23 mouse cellular contexts compared by ENCODE assay signal in genomic region chr8:78073821-78074220, GRCm38 (mm10).
DNase-seq lines count a peak whose midpoint lies in the region; ATAC-seq lines count a peak whose summit lies in the region.
"Had no signal": no experiment of that assay in that cellular context is flagged by ENCODE, and none has a peak within 500 bp of the region (broad histone marks: within the 10 kb centered on the region; RNA-seq: fewer than 3 reads in every experiment).

No protein-coding gene starts in this region.

- no peaks in the 10 kb centered on the region for H3K36me3 ChIP-seq in forebrain, embryonic 11.5 days (ENCODE audit: control insufficient read depth, insufficient read depth, low read length)
- H3K36me3 ChIP-seq in forebrain, embryonic 16.5 days (ENCODE audit: control insufficient read depth, insufficient read depth): no peaks in the 10 kb centered on the region
- no peaks in the 10 kb centered on the region for H3K36me3 ChIP-seq in liver, embryonic 12.5 days
- no peaks in the 10 kb centered on the region for H3K36me3 ChIP-seq in liver, embryonic 16.5 days (ENCODE audit: control insufficient read depth, insufficient read depth)
- no peaks in the 10 kb centered on the region for H3K36me3 ChIP-seq in kidney, embryonic 14.5 days (ENCODE audit: control insufficient read depth, insufficient read depth, low read length)
- H3K36me3 ChIP-seq: embryonic facial prominence, embryonic 12.5 days; heart, embryonic 12.5 days; hindbrain, embryonic 10.5 days had no signal

- no peak overlapping the region for H3K9ac ChIP-seq in forebrain, embryonic 11.5 days (ENCODE audit: low read length)
- no peak overlapping the region for H3K9ac ChIP-seq in forebrain, embryonic 16.5 days (replicated peaks; ENCODE audit: low read depth, low read length)
- H3K9ac ChIP-seq in liver, embryonic 12.5 days: no peak overlapping the region
- no peak overlapping the region for H3K9ac ChIP-seq in liver, embryonic 16.5 days (ENCODE audit: low read depth, low read length)
- H3K9ac ChIP-seq in kidney, embryonic 14.5 days (ENCODE audit: low read depth, low read length): no peak overlapping the region
- H3K9ac ChIP-seq: embryonic facial prominence, embryonic 12.5 days; forebrain, embryonic 13.5 days; heart, embryonic 12.5 days; hindbrain, embryonic 14.5 days had no signal

- H3K4me1 ChIP-seq in forebrain, embryonic 11.5 days (replicated peaks; ENCODE audit: control insufficient read depth, insufficient read depth, low read length): no peaks in the 10 kb centered on the region
- H3K4me1 ChIP-seq in forebrain, embryonic 16.5 days (replicated peaks; ENCODE audit: control insufficient read depth, insufficient read depth, low read length): 0 out of 2 replicates have a peak, but pooled peaks cover 3% of the 10 kb centered on the region
- H3K4me1 ChIP-seq in liver, embryonic 12.5 days: peaks cover 31% of the 10 kb centered on the region
- H3K4me1 ChIP-seq in liver, embryonic 16.5 days (ENCODE audit: control insufficient read depth, low read depth, low read length): no peaks in the 10 kb centered on the region; the same call in 1 of the 2 replicates
- H3K4me1 ChIP-seq in kidney, embryonic 14.5 days (ENCODE audit: control insufficient read depth, insufficient read depth, low read length): 0 out of 2 replicates have a peak, but pooled peaks cover 3% of the 10 kb centered on the region
- H3K4me1 ChIP-seq: forebrain, embryonic 13.5 days; hindbrain, embryonic 10.5 days had no signal

- no peak overlapping the region for H3K4me2 ChIP-seq in forebrain, embryonic 11.5 days (ENCODE audit: low read depth, low read length, severe bottlenecking)
- no peak overlapping the region for H3K4me2 ChIP-seq in forebrain, embryonic 16.5 days (ENCODE audit: low read length)
- H3K4me2 ChIP-seq in liver, embryonic 12.5 days: peak overlapping the region; percentile 21; the same call in 1 of the 2 replicates
- no peak overlapping the region for H3K4me2 ChIP-seq in liver, embryonic 16.5 days (ENCODE audit: low read depth, low read length)
- no peak overlapping the region for H3K4me2 ChIP-seq in kidney, embryonic 14.5 days (replicated peaks; ENCODE audit: low read depth, low read length)
- H3K4me2 ChIP-seq: embryonic facial prominence, embryonic 12.5 days; forebrain, embryonic 13.5 days; heart, embryonic 12.5 days; hindbrain, embryonic 14.5 days had no signal

- no peaks in the 10 kb centered on the region for H3K27me3 ChIP-seq in forebrain, embryonic 11.5 days (ENCODE audit: control insufficient read depth, insufficient read depth, low read length)
- no peaks in the 10 kb centered on the region for H3K27me3 ChIP-seq in forebrain, embryonic 16.5 days (replicated peaks; ENCODE audit: control insufficient read depth, insufficient read depth, low read length)
- H3K27me3 ChIP-seq in liver, embryonic 12.5 days (replicated peaks): peaks cover 3% of the 10 kb centered on the region; the same call in 1 of the 2 replicates
- no peaks in the 10 kb centered on the region for H3K27me3 ChIP-seq in liver, embryonic 16.5 days (ENCODE audit: control insufficient read depth, insufficient read depth, low read depth, low read length)
- no peaks in the 10 kb centered on the region for H3K27me3 ChIP-seq in kidney, embryonic 14.5 days (ENCODE audit: control insufficient read depth, insufficient read depth, low read length)
- H3K27me3 ChIP-seq: embryonic facial prominence, embryonic 12.5 days had no signal

- no peak for ATAC-seq in forebrain, embryonic 11.5 days (replicated peaks; ENCODE audit: low FRiP score)
- no peak for ATAC-seq in forebrain, embryonic 16.5 days
- ATAC-seq in liver, embryonic 12.5 days: peak; percentile 81
- ATAC-seq in liver, embryonic 16.5 days (ENCODE audit: low read depth): peak; percentile 51
- no peak for ATAC-seq in activated CD4-positive, CD25-positive, alpha-beta regulatory T cell, adult 4 months
- no peak for ATAC-seq in kidney, embryonic 14.5 days (ENCODE audit: low FRiP score, low TSS enrichment)
- ATAC-seq: CD4-positive, CD25-positive, alpha-beta regulatory T cell, adult 4 months; forebrain, embryonic 13.5 days; Patski had no signal

- no peak overlapping the region for H3K4me3 ChIP-seq in forebrain, embryonic 11.5 days (ENCODE audit: low read depth, low read length)
- H3K4me3 ChIP-seq in forebrain, embryonic 16.5 days (replicated peaks; ENCODE audit: low read length): no peak overlapping the region
- H3K4me3 ChIP-seq in liver, embryonic 12.5 days: no peak overlapping the region
- no peak overlapping the region for H3K4me3 ChIP-seq in liver, embryonic 16.5 days (ENCODE audit: low read depth, low read length)
- H3K4me3 ChIP-seq in kidney, embryonic 14.5 days (ENCODE audit: low read length): no peak overlapping the region
- H3K4me3 ChIP-seq: embryonic facial prominence, embryonic 12.5 days; forebrain, embryonic 13.5 days; gastrocnemius, adult 2 months; heart, embryonic 12.5 days; hindbrain, embryonic 10.5 days had no signal

- DNase-seq in forebrain, embryonic 11.5 days (ENCODE audit: low spot score): peak; percentile 26
- no peak for DNase-seq in testis, postnatal 14 days (ENCODE audit: low spot score)
- DNase-seq in kidney, postnatal 25 days: no peak
- DNase-seq: adrenal gland, adult 2 months; adrenal gland, postnatal 25 days; B cell, adult 2 months; cerebellum, adult 11 months; cerebellum, adult 9-10 months; cerebellum, postnatal 25 days; gastrocnemius, adult 2 months; gastrocnemius, postnatal 25 days had no signal

- H3K27ac ChIP-seq in forebrain, embryonic 11.5 days (ENCODE audit: low read depth, low read length): no peak overlapping the region
- no peak overlapping the region for H3K27ac ChIP-seq in forebrain, embryonic 16.5 days (ENCODE audit: low read length)
- H3K27ac ChIP-seq in liver, embryonic 12.5 days: no peak overlapping the region
- H3K27ac ChIP-seq in liver, embryonic 16.5 days (ENCODE audit: low read length): no peak overlapping the region
- no peak overlapping the region for H3K27ac ChIP-seq in kidney, embryonic 14.5 days (ENCODE audit: low read depth, low read length)
- H3K27ac ChIP-seq: embryonic facial prominence, embryonic 12.5 days; forebrain, embryonic 13.5 days; gastrocnemius, adult 2 months; hindbrain, embryonic 10.5 days; hindbrain, embryonic 14.5 days had no signal

- 82% methylated on average over 7 of the region's 7 CpGs for WGBS in forebrain, embryonic 11.5 days
- WGBS in forebrain, embryonic 16.5 days: 88% methylated on average over 7 of the region's 7 CpGs
- WGBS in liver, embryonic 12.5 days (ENCODE audit: insufficient replicate concordance): 20% methylated on average over 7 of the region's 7 CpGs
- 16% methylated on average over 7 of the region's 7 CpGs for WGBS in liver, embryonic 16.5 days (ENCODE audit: insufficient replicate concordance)
- WGBS in kidney, embryonic 14.5 days: 73% methylated on average over 7 of the region's 7 CpGs

- no peaks in the 10 kb centered on the region for H3K9me3 ChIP-seq in forebrain, embryonic 11.5 days (ENCODE audit: control insufficient read depth, low read length)
- no peaks in the 10 kb centered on the region for H3K9me3 ChIP-seq in forebrain, embryonic 16.5 days (ENCODE audit: control insufficient read depth, low read length)
- no peaks in the 10 kb centered on the region for H3K9me3 ChIP-seq in liver, embryonic 12.5 days (replicated peaks)
- no peaks in the 10 kb centered on the region for H3K9me3 ChIP-seq in liver, embryonic 16.5 days (replicated peaks; ENCODE audit: control insufficient read depth, low read length)
- no peaks in the 10 kb centered on the region for H3K9me3 ChIP-seq in kidney, embryonic 14.5 days (ENCODE audit: control insufficient read depth, low read length)
- H3K9me3 ChIP-seq: embryonic facial prominence, embryonic 12.5 days; forebrain, embryonic 13.5 days; heart, embryonic 12.5 days; hindbrain, embryonic 10.5 days had no signal

Comparison
In these comparisons a context has a peak if more than half of its experiments do, and no peak if none do; other contexts are left out.
1. ATAC-seq: peak in liver, embryonic 12.5 days (single experiment) and liver, embryonic 16.5 days (single experiment); none in forebrain, embryonic 11.5 days (single experiment), forebrain, embryonic 16.5 days (single experiment), activated CD4-positive, CD25-positive, alpha-beta regulatory T cell, adult 4 months (single experiment) and kidney, embryonic 14.5 days (single experiment).